Mouse (Mus musculus): ENCODE data around the gene Opcml. TPM values are rescaled to one million over a fixed set of nuclear protein-coding genes. Genes with fewer than 3 reads are reported as not detected.

The Opcml gene
- 0.02 TPM in 1 of 2 replicates, not detected in the other for polyA plus RNA-seq (2015; fragmentation: Nextera tagmentation; extraction: Ambion mirVana)

DNA sequence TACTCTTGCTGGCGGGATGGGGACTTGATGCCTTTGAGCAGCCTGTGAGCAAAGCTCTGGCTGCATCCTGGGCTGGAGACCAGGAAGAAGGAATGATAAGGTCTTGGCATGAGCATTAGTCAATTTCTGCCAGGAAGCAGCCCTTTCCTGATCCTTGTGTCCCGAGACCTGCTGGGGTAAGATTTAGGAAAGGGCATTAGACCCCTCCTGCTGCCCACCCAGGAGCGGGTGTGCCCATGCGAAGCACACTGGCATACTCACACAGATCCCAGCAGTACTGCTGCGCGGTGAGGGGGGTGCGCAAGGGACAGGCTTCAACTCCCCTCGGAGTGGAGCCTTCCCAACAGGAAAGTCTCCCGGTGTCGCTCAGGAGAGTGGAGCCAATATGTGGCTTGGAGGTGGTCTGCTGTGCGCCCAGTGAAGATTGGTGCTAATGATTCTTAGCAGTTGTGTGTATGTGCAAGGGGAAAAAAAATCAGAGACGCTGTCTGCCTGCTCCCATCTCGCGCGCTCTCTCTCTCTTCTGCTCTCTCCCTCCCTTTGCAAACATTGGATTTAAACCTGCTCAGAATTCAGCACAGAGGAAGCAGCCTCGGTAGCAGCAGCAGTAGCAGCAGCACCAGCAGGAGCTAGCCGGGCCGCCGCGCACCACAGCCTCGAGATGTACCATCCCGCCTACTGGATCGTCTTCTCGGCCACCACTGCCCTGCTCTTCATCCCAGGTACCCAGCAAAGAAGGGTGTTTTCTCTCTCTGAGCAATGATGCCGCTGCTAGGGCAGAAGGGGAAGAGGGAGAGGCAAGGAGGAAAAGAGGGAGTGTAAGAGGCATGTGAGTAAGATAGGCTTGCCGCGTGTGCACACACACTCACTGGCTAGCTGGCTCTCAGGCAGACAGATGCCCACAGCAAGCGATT is at the start of gene Opcml:
Opcml (plus strand) TSS at position 51 of the 914 bp plus-strand sequence.
- peaks cover 20% of the 10 kb centered on the region for H3K27me3 ChIP-seq (ENCODE audit: insufficient read depth, low read length)
- H3K27ac ChIP-seq (ENCODE audit: low read depth) = no peak within 1 kb of the TSS
- no peaks in the 10 kb centered on the region for H3K4me1 ChIP-seq (ENCODE audit: insufficient read depth)
- no peak within 1 kb of the TSS for H3K9ac ChIP-seq (replicated peaks)
- TF ChIP-seq CTCF (IDR thresholded peaks at IDR 0.05; ENCODE audit: low read depth) (no peak), EP300 (IDR thresholded peaks at IDR 0.05; ENCODE audit: low read depth) (no peak)
- ATAC-seq (no peak), DNase-seq (no peak)
- H3K9me3 ChIP-seq (ENCODE audit: low read length) = no peaks in the 10 kb centered on the region
- WGBS (ENCODE audit: insufficient replicate concordance) = 2% methylated on average over 28 of the region's 28 CpGs
- H3K4me2 ChIP-seq (ENCODE audit: low read depth, low read length) = no peak within 1 kb of the TSS
- H3K36me3 ChIP-seq (replicated peaks; ENCODE audit: insufficient read depth, low read length) = no peaks in the 10 kb centered on the region
- H3K4me3 ChIP-seq (ENCODE audit: low read depth, low read length) = no peak within 1 kb of the TSS

DNA sequence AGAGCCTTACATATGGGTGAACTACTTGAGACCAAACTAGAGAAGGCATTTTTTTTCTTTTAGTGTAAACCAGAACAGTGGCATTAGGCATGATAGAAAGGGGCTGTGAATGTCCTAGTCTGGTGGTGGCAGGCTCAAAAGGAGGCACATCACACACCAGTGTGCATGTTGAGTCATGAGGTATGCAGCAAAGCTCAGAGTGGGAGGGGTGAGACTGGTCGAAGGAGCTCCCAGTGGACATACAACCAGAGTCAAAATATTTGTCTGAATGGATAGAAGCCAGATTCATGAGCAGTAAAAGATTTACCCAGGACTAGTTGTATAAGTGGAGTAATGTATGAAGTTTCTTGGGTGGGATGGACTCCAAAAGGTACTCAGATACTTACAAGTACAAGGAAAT is 31.9 kb upstream of the Opcml start:
- ATAC-seq = no peak
- H3K27me3 ChIP-seq (ENCODE audit: insufficient read depth, low read length) = no peaks in the 10 kb centered on the region
- WGBS (ENCODE audit: insufficient replicate concordance) = 56% methylated on average over 1 of the region's 1 CpGs

DNA sequence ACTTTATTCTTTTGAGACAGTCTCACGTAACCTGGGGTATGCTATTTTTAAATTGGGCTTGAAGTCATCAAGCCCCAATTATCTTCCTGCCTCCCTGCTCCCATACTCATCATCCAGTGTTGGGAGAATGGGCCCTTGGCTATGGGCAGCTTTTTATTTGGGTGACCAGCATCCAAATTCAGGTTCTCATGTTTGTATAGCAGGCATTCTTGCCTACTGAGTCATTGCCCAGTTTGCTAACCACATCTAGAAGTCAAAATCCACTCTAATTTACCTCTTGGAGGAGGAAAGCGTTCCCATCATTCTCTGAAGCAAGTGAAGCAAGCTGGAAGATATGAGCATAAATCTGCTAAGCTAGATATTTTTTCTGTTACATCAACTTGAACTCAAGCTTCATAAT is 29.4 kb upstream of the Opcml start:
- H3K9ac ChIP-seq (replicated peaks) = no peak overlapping the region
- DNase-seq = no peak
- no peaks in the 10 kb centered on the region for H3K36me3 ChIP-seq (replicated peaks; ENCODE audit: insufficient read depth, low read length)
- H3K4me3 ChIP-seq (ENCODE audit: low read depth, low read length) = no peak overlapping the region
- H3K27me3 ChIP-seq (ENCODE audit: insufficient read depth, low read length) = no peaks in the 10 kb centered on the region
- 86% methylated on average over 2 of the region's 2 CpGs for WGBS (ENCODE audit: insufficient replicate concordance)
- no peaks in the 10 kb centered on the region for H3K4me1 ChIP-seq (ENCODE audit: insufficient read depth)
- H3K9me3 ChIP-seq (ENCODE audit: low read length) = no peaks in the 10 kb centered on the region
- no peak overlapping the region for H3K4me2 ChIP-seq (ENCODE audit: low read depth, low read length)
- H3K27ac ChIP-seq (ENCODE audit: low read depth) = no peak overlapping the region
- ATAC-seq = no peak
- TF ChIP-seq CTCF (IDR thresholded peaks at IDR 0.05; ENCODE audit: low read depth) = no peak
- TF ChIP-seq EP300 (IDR thresholded peaks at IDR 0.05; ENCODE audit: low read depth) = no peak

More for the DNA sequence above, 31.9 kb upstream of the Opcml start:
- TF ChIP-seq EP300 (IDR thresholded peaks at IDR 0.05; ENCODE audit: low read depth) (no peak), CTCF (IDR thresholded peaks at IDR 0.05; ENCODE audit: low read depth) (no peak)
- Histone ChIP-seq H3K36me3 (replicated peaks; ENCODE audit: insufficient read depth, low read length) (no peaks in the 10 kb centered on the region), H3K4me1 (ENCODE audit: insufficient read depth) (no peaks in the 10 kb centered on the region), H3K4me2 (ENCODE audit: low read depth, low read length) (no peak overlapping the region), H3K27ac (ENCODE audit: low read depth) (no peak overlapping the region), H3K9me3 (ENCODE audit: low read length) (no peaks in the 10 kb centered on the region), H3K9ac (replicated peaks) (no peak overlapping the region), H3K4me3 (ENCODE audit: low read depth, low read length) (no peak overlapping the region)
- no peak for DNase-seq

DNA sequence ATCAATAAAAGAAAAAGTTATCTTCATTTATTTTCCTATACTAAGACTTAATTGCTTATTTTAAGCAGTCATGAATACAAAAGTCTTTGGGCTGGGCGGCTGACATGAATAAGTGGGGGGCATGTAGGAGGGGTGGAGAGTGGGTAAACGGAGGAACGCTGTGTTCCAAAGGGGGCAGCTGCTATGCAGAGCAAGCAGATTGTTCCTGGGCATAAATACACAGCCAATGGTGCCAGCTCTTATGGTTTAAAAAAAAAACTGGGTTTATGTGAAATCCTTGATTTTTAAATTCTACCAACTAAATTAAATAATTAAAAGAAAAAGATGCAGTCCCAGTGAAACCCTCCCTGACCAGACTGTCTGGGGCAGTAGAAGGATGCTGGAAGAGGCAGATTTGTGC is 24.1 kb upstream of the Opcml start:
- no peaks in the 10 kb centered on the region for H3K4me1 ChIP-seq (ENCODE audit: insufficient read depth)
- no peak overlapping the region for H3K27ac ChIP-seq (ENCODE audit: low read depth)
- no peak for TF ChIP-seq CTCF (IDR thresholded peaks at IDR 0.05; ENCODE audit: low read depth)
- TF ChIP-seq EP300 (IDR thresholded peaks at IDR 0.05; ENCODE audit: low read depth) = no peak
- no peak overlapping the region for H3K4me2 ChIP-seq (ENCODE audit: low read depth, low read length)
- ATAC-seq (no peak), DNase-seq (no peak)
- no peak overlapping the region for H3K9ac ChIP-seq (replicated peaks)
- no peaks in the 10 kb centered on the region for H3K36me3 ChIP-seq (replicated peaks; ENCODE audit: insufficient read depth, low read length)
- no peak overlapping the region for H3K4me3 ChIP-seq (ENCODE audit: low read depth, low read length)
- WGBS (ENCODE audit: insufficient replicate concordance) = 80% methylated on average over 3 of the region's 3 CpGs
- H3K27me3 ChIP-seq (ENCODE audit: insufficient read depth, low read length) = no peaks in the 10 kb centered on the region
- H3K9me3 ChIP-seq (ENCODE audit: low read length) = no peaks in the 10 kb centered on the region

DNA sequence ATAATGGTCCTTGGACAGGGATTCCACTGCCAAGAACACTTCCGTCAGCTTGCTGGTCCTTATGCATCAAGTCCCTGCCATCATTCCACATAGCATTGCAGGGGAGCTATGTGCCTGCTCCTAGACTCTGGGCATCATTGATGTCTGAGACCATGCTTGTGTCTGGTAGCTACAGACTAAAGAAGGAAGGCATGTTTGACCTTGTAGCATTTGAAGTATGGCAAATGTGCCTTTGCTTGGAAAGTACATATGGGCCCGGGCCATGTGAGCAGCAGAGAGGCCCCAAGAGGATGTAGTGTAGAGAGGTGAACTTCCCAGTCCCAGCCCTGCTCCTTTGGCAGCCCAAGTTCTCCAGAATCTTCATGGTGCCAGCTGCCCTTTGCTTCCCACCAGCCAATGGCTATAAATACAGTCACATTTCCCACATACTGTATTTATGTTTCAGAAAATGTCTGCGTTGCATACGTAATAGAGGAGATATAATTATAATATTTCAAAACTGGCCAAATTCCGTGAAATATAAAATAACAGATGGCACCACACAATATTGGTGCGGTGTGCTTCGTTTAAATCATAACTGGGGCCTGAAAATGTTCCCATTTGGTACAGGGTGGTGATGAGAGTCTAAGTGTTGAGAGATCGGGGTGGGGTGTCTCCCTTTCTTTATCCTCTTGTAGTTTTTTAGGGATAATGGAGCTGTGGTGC is 23.2 kb upstream of the Opcml start:
- DNase-seq = no peak
- TF ChIP-seq EP300 (IDR thresholded peaks at IDR 0.05; ENCODE audit: low read depth) (no peak), CTCF (IDR thresholded peaks at IDR 0.05; ENCODE audit: low read depth) (no peak)
- Histone ChIP-seq H3K4me1 (ENCODE audit: insufficient read depth) (no peaks in the 10 kb centered on the region), H3K27me3 (ENCODE audit: insufficient read depth, low read length) (no peaks in the 10 kb centered on the region), H3K9me3 (ENCODE audit: low read length) (no peaks in the 10 kb centered on the region), H3K9ac (replicated peaks) (no peak overlapping the region), H3K4me2 (ENCODE audit: low read depth, low read length) (no peak overlapping the region), H3K36me3 (replicated peaks; ENCODE audit: insufficient read depth, low read length) (no peaks in the 10 kb centered on the region), H3K27ac (ENCODE audit: low read depth) (no peak overlapping the region), H3K4me3 (ENCODE audit: low read depth, low read length) (no peak overlapping the region)
- 78% methylated on average over 8 of the region's 8 CpGs for WGBS (ENCODE audit: insufficient replicate concordance)
- ATAC-seq = no peak

DNA sequence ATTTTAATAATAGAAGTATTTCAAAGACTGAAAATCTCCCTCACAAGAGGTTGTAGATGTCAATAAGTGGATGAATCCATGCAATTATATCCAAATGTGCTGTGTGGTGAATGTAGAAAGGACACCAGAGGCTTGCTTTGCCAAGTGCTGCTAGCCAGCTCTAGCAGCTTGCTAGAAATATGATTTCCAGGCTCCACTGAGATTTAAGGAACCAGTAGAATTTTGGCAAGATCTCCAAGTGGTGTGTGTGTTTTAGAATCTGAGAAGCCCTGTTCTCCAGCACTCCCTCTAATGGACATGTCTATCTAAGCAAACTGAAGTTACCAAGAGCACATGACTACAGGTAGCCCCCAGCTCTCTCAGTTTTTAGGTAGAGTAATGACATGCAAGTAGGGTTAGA is 21.8 kb upstream of the Opcml start:
- no peaks in the 10 kb centered on the region for H3K9me3 ChIP-seq (ENCODE audit: low read length)

More for the DNA sequence above, 21.8 kb upstream of the Opcml start:
- Histone ChIP-seq H3K4me1 (ENCODE audit: insufficient read depth) (no peaks in the 10 kb centered on the region), H3K4me2 (ENCODE audit: low read depth, low read length) (no peak overlapping the region), H3K36me3 (replicated peaks; ENCODE audit: insufficient read depth, low read length) (no peaks in the 10 kb centered on the region), H3K27ac (ENCODE audit: low read depth) (no peak overlapping the region), H3K27me3 (ENCODE audit: insufficient read depth, low read length) (no peaks in the 10 kb centered on the region), H3K4me3 (ENCODE audit: low read depth, low read length) (no peak overlapping the region), H3K9ac (replicated peaks) (no peak overlapping the region)
- TF ChIP-seq CTCF (IDR thresholded peaks at IDR 0.05; ENCODE audit: low read depth) (no peak), EP300 (IDR thresholded peaks at IDR 0.05; ENCODE audit: low read depth) (no peak)
- ATAC-seq (no peak), DNase-seq (no peak)
